Mouse (Mus musculus) embryonic facial prominence, embryonic 14.5 days (tissue): Measurements from ENCODE around the gene Rubcnl. TPM values are rescaled to one million over a fixed set of nuclear protein-coding genes. Genes with fewer than 3 reads are reported as not detected.

ENCODE experiments used
- ATAC-seq: fragments of 200-750 bp; cut with Nextera tagmentation; 2 replicates; pipeline ENCODE4 v1.8.0; 2017; ENCODE audit warnings: low read depth, moderate number of reproducible peaks, moderate TSS enrichment
- DNase-seq: peaks from one replicate; pipeline ENCODE4 v3.0.0-alpha.2; 2015; ENCODE audit warnings: low spot score
- H3K27ac ChIP-seq: fragments of 300-500 bp; sonication (generic); replicated peaks from 2 replicates; pipeline ENCODE4 v1.5.1; 2014; ENCODE audit warnings: low read depth, mild to moderate bottlenecking, low read length, moderate library complexity
- H3K27me3 ChIP-seq: fragments of 300-500 bp; sonication (generic); replicated peaks from 2 replicates; pipeline ENCODE4 v1.6.1; 2014; ENCODE audit warnings: low read length; ENCODE audit not compliant: control insufficient read depth, insufficient read depth
- H3K36me3 ChIP-seq: fragments of 300-500 bp; sonication (generic); 2 replicates; pipeline ENCODE4 v1.6.1; 2014; ENCODE audit warnings: low read length, mixed read lengths; ENCODE audit not compliant: control insufficient read depth, insufficient read depth
- H3K4me1 ChIP-seq: fragments of 300-500 bp; sonication (generic); 2 replicates; pipeline ENCODE4 v1.6.1; 2014; ENCODE audit warnings: antibody characterized with exemption, low read length; ENCODE audit not compliant: control insufficient read depth, insufficient read depth
- H3K4me2 ChIP-seq: fragments of 300-500 bp; sonication (generic); 2 replicates; pipeline ENCODE4 v1.6.1; 2014; ENCODE audit warnings: low read depth, mild to moderate bottlenecking, low read length, moderate library complexity, mixed read lengths
- H3K4me3 ChIP-seq: fragments of 300-500 bp; sonication (generic); 2 replicates; pipeline ENCODE4 v1.5.1; 2014; ENCODE audit warnings: low read depth, mild to moderate bottlenecking, low read length
- H3K9ac ChIP-seq: fragments of 300-500 bp; sonication (generic); 2 replicates; pipeline ENCODE4 v1.6.1; 2014; ENCODE audit warnings: low read depth, mild to moderate bottlenecking, low read length, moderate library complexity, mixed read lengths
- H3K9me3 ChIP-seq: fragments of 300-500 bp; sonication (generic); 2 replicates; pipeline ENCODE4 v1.6.1; 2016; ENCODE audit warnings: low read length; ENCODE audit not compliant: control insufficient read depth
- WGBS: fragments of 180-500 bp; shearing (Covaris S2); extraction: QIAGEN DNeasy Blood & Tissue Kit; methylation state at CpG from one replicate; pipeline ENCODE4 v1.1.7; 2014; 5-methylcytosine and 5-hydroxymethylcytosine counted together
- polyA plus RNA-seq: library from polyadenylated mRNA; unstranded; fragments of >200 nt; fragmentation: Nextera tagmentation; extraction: Ambion mirVana; gene quantifications from 2 replicates; pipeline ENCODE4 v1.2.1, GENCODE M21; 2014

Rubcnl gene
- polyA plus RNA-seq, 1 experiment from 2014 or later = 1.1 TPM

DNA sequence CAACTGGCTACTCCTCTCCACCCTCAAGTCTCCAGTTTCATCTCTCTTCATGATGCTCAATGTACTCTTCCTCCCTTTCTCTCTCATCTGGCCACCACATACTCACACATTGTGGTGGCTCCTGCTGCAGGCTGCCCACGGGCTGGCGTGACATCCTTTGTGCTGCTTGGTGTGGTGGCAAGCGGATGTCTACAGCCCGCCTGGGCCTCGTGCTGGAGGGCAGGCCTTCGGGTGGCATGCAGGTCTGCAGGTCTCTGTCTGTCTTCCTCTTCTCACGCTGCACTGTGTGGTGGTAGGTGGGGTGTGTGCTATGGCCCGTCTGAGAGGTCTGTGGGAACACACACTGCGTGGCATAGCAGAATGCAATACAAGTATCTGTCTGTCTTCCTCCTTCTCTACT, 6.7 kb downstream of the Rubcnl start:
- no peak for ATAC-seq
- Histone ChIP-seq H3K4me1 (no peaks in the 10 kb centered on the region), H3K9me3 (no peaks in the 10 kb centered on the region), H3K27me3 (no peaks in the 10 kb centered on the region), H3K4me3 (no peak overlapping the region), H3K9ac (no peak overlapping the region), H3K27ac (no peak overlapping the region), H3K4me2 (no peak overlapping the region), H3K36me3 (no peaks in the 10 kb centered on the region)
- no peak for DNase-seq
- WGBS = 87% methylated on average over 9 of the region's 9 CpGs

DNA sequence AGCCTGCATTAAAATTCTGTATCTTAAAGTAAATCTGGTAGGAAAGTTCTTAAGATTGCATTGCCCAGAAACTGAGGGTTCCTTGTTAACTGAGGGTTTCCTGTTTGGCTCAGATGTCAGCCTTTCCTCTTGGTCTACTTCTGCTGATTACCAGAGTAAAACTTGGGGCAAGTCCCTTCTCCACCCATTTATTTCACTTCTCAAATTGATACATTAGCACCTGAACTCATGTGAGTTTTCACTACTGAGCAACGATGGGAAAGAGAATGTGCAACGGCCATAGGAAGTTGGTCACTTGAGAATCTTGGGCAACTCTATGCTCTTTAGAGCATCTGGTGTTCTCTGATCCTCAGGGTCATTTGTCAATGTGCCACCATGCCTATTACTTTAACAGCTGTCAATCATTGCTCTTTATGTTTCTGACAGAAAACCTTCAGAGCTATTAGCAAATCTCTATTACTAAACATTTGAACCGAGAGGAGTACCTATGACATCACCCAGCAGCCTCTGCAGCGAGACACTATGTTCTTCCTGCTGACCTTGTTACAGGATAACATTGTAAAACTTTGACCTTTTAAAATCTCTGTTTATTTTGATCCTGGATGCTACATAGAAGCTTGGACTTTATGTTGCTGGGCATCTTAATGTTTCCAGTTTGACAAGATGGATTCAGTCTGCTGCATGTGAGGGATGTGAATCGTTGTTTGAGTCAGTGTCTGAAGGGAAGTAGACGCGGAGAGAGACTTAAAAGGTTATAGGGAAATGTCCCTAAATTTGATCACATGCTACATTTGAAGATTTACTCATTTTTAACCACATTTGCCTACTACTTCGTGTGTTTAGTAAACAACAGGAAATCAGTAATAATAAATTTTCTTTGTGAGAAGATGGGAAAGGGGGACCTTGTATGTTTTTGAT, 9.2 kb downstream of the Rubcnl start:
- no peaks in the 10 kb centered on the region for H3K9me3 ChIP-seq
- no peak overlapping the region for H3K27ac ChIP-seq
- WGBS = 76% methylated on average over 8 of the region's 8 CpGs
- H3K4me2 ChIP-seq = no peak overlapping the region
- no peaks in the 10 kb centered on the region for H3K27me3 ChIP-seq
- H3K4me1 ChIP-seq = no peaks in the 10 kb centered on the region
- no peaks in the 10 kb centered on the region for H3K36me3 ChIP-seq
- H3K4me3 ChIP-seq = no peak overlapping the region
- H3K9ac ChIP-seq = no peak overlapping the region
- ATAC-seq (no peak), DNase-seq (no peak)

DNA sequence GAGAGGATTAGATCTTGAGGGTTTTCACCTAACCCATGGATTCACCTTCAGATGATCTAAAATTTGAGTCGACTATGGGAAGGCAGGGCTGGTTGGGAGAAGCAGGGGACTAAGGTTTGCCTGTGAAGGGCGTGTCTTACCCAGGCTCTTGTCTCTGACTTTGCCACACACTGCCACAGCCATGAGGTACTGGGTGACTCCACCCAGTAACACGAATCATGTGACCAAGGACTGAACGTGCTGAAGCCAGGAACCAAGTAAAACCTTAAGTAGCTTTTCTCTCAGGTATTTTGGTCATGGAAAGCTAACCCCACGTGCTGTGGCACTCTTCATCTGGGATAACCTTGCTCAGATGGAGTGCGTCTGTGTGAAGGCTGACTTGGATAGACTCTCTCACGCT, 14.9 kb downstream of the Rubcnl start:
- H3K4me1 ChIP-seq = no peaks in the 10 kb centered on the region
- 75% methylated on average over 7 of the region's 7 CpGs for WGBS

DNA sequence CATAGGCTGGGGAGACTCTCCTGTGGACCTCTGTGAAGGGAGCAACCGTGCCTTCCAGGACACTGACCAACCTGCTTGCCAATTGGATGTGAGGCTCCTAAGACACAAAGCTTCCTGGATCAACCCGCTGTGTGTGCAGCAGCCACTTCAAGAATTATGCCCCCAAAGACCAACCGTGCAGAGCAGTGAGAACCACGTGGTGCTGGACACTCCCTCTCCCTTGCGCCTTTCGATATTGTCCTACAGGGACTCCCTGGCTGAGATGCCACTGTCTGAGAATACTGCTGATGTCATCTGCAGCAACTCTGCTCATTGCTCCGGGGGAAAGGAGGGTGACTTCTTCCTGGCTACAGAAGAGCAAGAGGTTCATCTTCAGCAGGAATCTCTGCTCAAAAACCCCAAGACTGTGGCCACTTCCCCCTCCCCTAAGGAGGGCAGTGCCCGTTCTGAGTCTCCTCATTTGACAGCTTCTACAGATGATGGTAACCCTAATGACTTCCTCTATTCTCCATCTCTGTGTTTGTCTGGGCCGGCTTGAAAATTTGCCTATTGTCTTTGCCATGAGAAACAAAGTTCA, 16.3 kb downstream of the Rubcnl start:
- WGBS = 82% methylated on average over 9 of the region's 9 CpGs
- H3K4me2 ChIP-seq = no peak overlapping the region
- no peaks in the 10 kb centered on the region for H3K27me3 ChIP-seq
- no peak overlapping the region for H3K4me3 ChIP-seq
- no peak for DNase-seq
- ATAC-seq = no peak
- H3K9me3 ChIP-seq = no peaks in the 10 kb centered on the region
- H3K27ac ChIP-seq = no peak overlapping the region
- H3K4me1 ChIP-seq = no peaks in the 10 kb centered on the region
- no peak overlapping the region for H3K9ac ChIP-seq
- no peaks in the 10 kb centered on the region for H3K36me3 ChIP-seq

More for the DNA sequence above, 14.9 kb downstream of the Rubcnl start:
- ATAC-seq (no peak), DNase-seq (no peak)
- Histone ChIP-seq H3K4me2 (no peak overlapping the region), H3K4me3 (no peak overlapping the region), H3K9me3 (no peaks in the 10 kb centered on the region), H3K27ac (no peak overlapping the region), H3K9ac (no peak overlapping the region), H3K36me3 (no peaks in the 10 kb centered on the region), H3K27me3 (no peaks in the 10 kb centered on the region)

DNA sequence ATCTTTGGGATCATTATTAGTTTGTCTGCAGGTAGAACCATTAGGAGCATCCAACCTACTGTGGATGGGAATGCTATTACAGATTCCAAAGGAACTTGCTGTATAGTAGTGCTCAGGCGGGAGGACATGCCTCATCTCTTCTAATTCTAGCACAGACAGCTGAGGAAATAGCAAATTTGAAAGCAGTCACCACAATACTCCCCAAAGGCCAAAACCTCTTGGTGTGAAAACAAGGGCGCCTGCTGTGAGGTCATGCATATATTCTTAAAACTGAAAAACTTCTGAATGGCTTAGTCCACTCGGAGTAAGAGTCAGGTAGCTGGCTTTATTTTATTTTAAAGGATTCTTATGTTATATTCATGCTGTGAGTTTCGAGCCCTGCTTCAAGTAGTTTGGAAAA, 16.9 kb downstream of the Rubcnl start:
- Histone ChIP-seq H3K4me3 (no peak overlapping the region), H3K9ac (no peak overlapping the region), H3K4me2 (no peak overlapping the region), H3K27ac (no peak overlapping the region), H3K9me3 (no peaks in the 10 kb centered on the region), H3K36me3 (no peaks in the 10 kb centered on the region), H3K27me3 (no peaks in the 10 kb centered on the region), H3K4me1 (no peaks in the 10 kb centered on the region)
- WGBS = 74% methylated on average over 4 of the region's 4 CpGs
- DNase-seq (no peak), ATAC-seq (no peak)

DNA sequence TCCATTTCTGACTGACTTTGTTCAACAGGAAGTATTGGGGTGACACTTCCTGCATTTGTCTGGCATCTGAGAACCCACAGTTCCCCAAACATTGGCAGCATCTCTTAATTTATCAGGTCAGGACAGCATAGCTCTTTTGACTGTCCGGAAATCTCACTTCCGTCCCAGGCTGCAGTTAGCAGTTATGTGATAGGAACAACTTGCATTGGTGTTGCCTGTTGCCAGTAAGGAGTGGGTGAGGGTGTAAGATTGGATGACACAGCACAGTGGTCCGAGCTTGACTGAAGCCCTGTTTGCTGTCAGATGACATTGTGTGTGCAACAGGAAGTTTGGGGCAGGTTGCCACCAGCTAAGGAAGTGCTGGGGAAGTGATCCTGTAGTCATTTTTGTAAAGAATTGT, 18.4 kb downstream of the Rubcnl start:
- no peak overlapping the region for H3K9ac ChIP-seq
- no peak for ATAC-seq
- H3K27ac ChIP-seq = no peak overlapping the region
- H3K4me1 ChIP-seq = no peaks in the 10 kb centered on the region
- no peak overlapping the region for H3K4me2 ChIP-seq
- WGBS = 85% methylated on average over 3 of the region's 3 CpGs
- H3K27me3 ChIP-seq = no peaks in the 10 kb centered on the region
- no peaks in the 10 kb centered on the region for H3K9me3 ChIP-seq
- H3K4me3 ChIP-seq = no peak overlapping the region
- no peak for DNase-seq
- H3K36me3 ChIP-seq = no peaks in the 10 kb centered on the region

DNA sequence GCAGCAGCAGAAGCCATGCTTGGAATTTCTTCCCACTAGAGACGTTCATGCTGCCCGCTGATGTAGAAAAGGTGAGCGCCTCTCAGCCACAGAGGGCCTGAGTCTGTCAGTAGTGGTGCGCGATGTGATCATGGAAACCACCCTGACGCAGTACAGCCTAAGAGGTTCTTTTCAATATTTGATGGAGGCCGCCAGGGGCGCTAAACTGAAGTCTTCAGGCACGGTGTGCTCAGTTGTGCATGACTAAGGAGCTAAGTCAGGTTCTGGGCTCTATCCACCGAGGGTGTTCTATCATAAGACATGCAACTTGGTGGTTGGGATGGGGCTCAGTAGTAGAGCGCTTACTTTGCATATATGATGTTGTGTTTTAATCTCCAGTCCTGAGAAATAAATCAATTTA, 19.6 kb downstream of the Rubcnl start:
- no peak overlapping the region for H3K4me2 ChIP-seq
- H3K27ac ChIP-seq = no peak overlapping the region
- ATAC-seq = no peak
- DNase-seq = peak; percentile 19
- H3K9ac ChIP-seq = no peak overlapping the region
- H3K4me1 ChIP-seq = no peaks in the 10 kb centered on the region
- H3K4me3 ChIP-seq = no peak overlapping the region
- WGBS = 65% methylated on average over 11 of the region's 11 CpGs
- H3K9me3 ChIP-seq = no peaks in the 10 kb centered on the region
- no peaks in the 10 kb centered on the region for H3K27me3 ChIP-seq
- no peaks in the 10 kb centered on the region for H3K36me3 ChIP-seq

DNA sequence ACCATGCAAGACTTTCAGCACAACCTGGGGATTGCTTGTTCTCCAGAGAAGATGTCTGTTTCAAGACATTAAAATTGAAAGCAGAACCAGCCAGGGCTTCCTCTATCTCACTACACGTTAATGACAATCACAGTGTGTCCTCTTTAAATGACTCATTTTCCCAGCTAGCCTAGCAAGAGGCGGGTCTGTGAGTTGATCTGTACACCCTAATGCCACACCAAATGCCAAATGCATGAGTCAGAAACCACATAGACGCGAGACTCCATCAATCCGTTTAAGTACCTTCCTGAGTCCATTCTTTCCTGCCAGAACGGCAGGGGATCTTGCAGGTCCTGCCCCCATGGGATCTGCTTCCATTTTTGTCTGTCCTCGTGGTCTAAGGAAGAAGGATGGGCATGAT, 29.4 kb downstream of the Rubcnl start:
- ATAC-seq = no peak
- Histone ChIP-seq H3K4me2 (no peak overlapping the region), H3K4me1 (no peaks in the 10 kb centered on the region), H3K9ac (no peak overlapping the region), H3K9me3 (no peaks in the 10 kb centered on the region), H3K36me3 (no peaks in the 10 kb centered on the region), H3K4me3 (no peak overlapping the region), H3K27me3 (no peaks in the 10 kb centered on the region), H3K27ac (no peak overlapping the region)
- 59% methylated on average over 7 of the region's 7 CpGs for WGBS
- no peak for DNase-seq

DNA sequence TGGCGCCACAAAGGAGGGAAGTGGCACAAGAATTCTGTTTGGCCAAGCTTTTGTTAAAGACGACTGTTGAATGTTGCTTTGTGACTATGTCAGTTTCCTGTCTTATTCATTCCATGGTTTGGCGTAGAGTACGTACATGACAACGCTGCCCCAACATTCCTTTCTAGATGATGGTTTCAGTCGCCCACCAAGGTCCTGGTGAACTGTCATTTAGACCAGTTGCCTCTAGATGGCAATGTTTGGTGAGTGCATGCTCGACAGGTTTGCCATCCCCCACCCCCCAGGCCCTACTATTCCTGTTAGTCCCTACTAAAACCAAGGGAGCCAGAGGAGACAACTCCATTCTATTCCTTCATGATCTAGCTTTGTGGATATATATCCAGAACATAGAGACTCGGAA, 36.6 kb downstream of the Rubcnl start:
- WGBS = 62% methylated on average over 8 of the region's 8 CpGs
- no peak overlapping the region for H3K27ac ChIP-seq
- H3K4me3 ChIP-seq = no peak overlapping the region
- H3K9ac ChIP-seq = no peak overlapping the region
- DNase-seq = no peak
- H3K36me3 ChIP-seq = no peaks in the 10 kb centered on the region
- no peaks in the 10 kb centered on the region for H3K27me3 ChIP-seq
- ATAC-seq = no peak
- no peaks in the 10 kb centered on the region for H3K4me1 ChIP-seq
- no peaks in the 10 kb centered on the region for H3K9me3 ChIP-seq
- no peak overlapping the region for H3K4me2 ChIP-seq
